Mouse (Mus musculus) small intestine, adult 2 months (tissue): ENCODE data around the gene Sdcbp2.

ENCODE experiments used
- CTCF ChIP-seq: fragments of 200-500 bp; IDR thresholded peaks from 2 replicates; pipeline ENCODE4 v1.5.1; 2012; ENCODE audit warnings: low read depth, mild to moderate bottlenecking, control low read depth, inconsistent platforms, low read length, moderate library complexity, mixed read lengths; ENCODE audit not compliant: insufficient replicate concordance, insufficient read length; ENCODE audit errors: extremely low read depth
- POLR2A ChIP-seq: fragments of 200-500 bp; IDR thresholded peaks from 2 replicates; pipeline ENCODE4 v1.6.1; 2012; ENCODE audit warnings: low read depth, mild to moderate bottlenecking, control low read depth, inconsistent platforms, low read length, moderate library complexity

DNA sequence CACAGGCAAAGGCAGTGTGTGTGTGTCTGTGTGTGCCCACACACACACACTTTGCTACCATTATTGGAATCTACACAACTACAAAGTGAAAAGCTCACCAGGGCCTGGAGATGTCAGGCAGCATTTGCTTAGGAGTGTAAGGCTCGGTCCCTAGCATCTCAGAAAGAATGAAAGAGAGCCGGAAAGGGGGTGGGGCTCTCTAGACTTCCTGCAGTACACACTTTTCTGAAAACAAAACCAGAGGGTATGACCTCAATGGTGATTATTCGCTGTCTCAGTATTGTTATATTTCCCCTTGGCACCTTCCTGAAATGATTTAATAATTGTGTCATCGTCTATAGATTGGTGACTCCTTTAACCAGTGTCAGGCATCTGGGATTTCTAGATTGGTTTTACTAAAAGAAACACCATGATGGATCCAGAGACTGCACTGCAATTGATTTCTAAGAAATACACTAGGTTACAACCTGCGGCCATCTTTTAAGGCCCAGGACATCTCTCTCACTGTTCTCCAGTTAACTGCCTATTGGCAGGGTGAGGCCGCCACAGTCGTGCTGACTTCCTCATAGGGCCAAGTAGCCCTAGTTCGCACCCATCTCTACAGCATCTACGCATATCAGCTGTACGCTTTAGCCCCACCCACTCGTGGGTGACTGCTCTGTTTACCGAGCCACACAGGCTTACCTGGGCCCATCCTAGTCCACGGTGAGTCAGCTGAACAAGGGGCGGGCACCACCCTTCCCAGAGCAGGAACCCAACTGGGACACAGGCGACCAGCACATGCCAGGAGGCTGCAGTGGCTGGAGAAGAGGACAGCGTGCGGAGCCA lies at the start of gene Sdcbp2:
- TF ChIP-seq CTCF (no peak), POLR2A (peak; percentile 84; the same call in 1 of the 2 replicates)
